20 mouse cellular contexts compared by ENCODE assay signal in genomic region chr4:131577571-131577970, GRCm38 (mm10).
DNase-seq lines count a peak whose midpoint lies in the region; ATAC-seq and TF ChIP-seq lines count a peak whose summit lies in the region.
"Had no signal": no experiment of that assay in that cellular context is flagged by ENCODE, and none has a peak within 500 bp of the region (broad histone marks: within the 10 kb centered on the region; RNA-seq: fewer than 3 reads in every experiment).

No protein-coding gene starts in this region.

- no peak overlapping the region for H3K9ac ChIP-seq in forebrain, embryonic 14.5 days (ENCODE audit: low read length)
- no peak overlapping the region for H3K9ac ChIP-seq in forebrain, embryonic 15.5 days (replicated peaks)
- no peak overlapping the region for H3K9ac ChIP-seq in lung, postnatal 0 days (replicated peaks; ENCODE audit: low read depth)
- H3K9ac ChIP-seq: embryonic facial prominence, embryonic 13.5 days; embryonic facial prominence, embryonic 15.5 days; forebrain, embryonic 13.5 days had no signal

- no peak for TF ChIP-seq CTCF in layer of hippocampus, adult 2 months (conservative IDR thresholded peaks at IDR 0.05)
- TF ChIP-seq CTCF in brain, embryonic 14.5 days (IDR thresholded peaks at IDR 0.05; ENCODE audit: borderline replicate concordance, extremely low read depth, insufficient read depth, insufficient read length), result no peak
- TF ChIP-seq CTCF in lung, postnatal 0 days (IDR thresholded peaks at IDR 0.05), result no peak

- no peak overlapping the region for H3K27ac ChIP-seq in forebrain, embryonic 14.5 days (ENCODE audit: low read depth, low read length)
- no peak overlapping the region for H3K27ac ChIP-seq in forebrain, embryonic 15.5 days (replicated peaks)
- H3K27ac ChIP-seq in layer of hippocampus, adult 2 months, result no peak overlapping the region; the same call in 1 of the 2 replicates
- H3K27ac ChIP-seq in lung, postnatal 0 days (ENCODE audit: low read length), result no peak overlapping the region
- H3K27ac ChIP-seq: embryonic facial prominence, embryonic 13.5 days; embryonic facial prominence, embryonic 15.5 days; forebrain, embryonic 10.5 days; forebrain, embryonic 13.5 days had no signal

- TF ChIP-seq EP300 in lung, postnatal 0 days (IDR thresholded peaks at IDR 0.05), result no peak

- TF ChIP-seq POLR2A in brain, embryonic 14.5 days (IDR thresholded peaks at IDR 0.05; ENCODE audit: borderline replicate concordance, extremely low read depth, insufficient read depth, insufficient read length, poor library complexity, severe bottlenecking), result no peak

- no peak overlapping the region for H3K4me2 ChIP-seq in forebrain, embryonic 14.5 days (ENCODE audit: low read length)
- no peak overlapping the region for H3K4me2 ChIP-seq in forebrain, embryonic 15.5 days (replicated peaks)
- no peak overlapping the region for H3K4me2 ChIP-seq in lung, postnatal 0 days (replicated peaks; ENCODE audit: low read depth, low read length)
- H3K4me2 ChIP-seq: embryonic facial prominence, embryonic 13.5 days; embryonic facial prominence, embryonic 15.5 days; forebrain, embryonic 13.5 days had no signal

- 0 out of 2 replicates have a peak, but pooled peaks cover 2% of the 10 kb centered on the region for H3K27me3 ChIP-seq in forebrain, embryonic 14.5 days (replicated peaks; ENCODE audit: control insufficient read depth, insufficient read depth, low read length)
- no peaks in the 10 kb centered on the region for H3K27me3 ChIP-seq in forebrain, embryonic 15.5 days
- no peaks in the 10 kb centered on the region for H3K27me3 ChIP-seq in lung, postnatal 0 days (replicated peaks; ENCODE audit: insufficient read depth, low read length)
- H3K27me3 ChIP-seq: embryonic facial prominence, embryonic 13.5 days; embryonic facial prominence, embryonic 15.5 days had no signal

- ATAC-seq in forebrain, embryonic 14.5 days, result no peak
- ATAC-seq in forebrain, embryonic 15.5 days (replicated peaks), result no peak
- no peak for ATAC-seq in lung, postnatal 0 days
- ATAC-seq: forebrain, embryonic 13.5 days had no signal

- 72% methylated on average over 4 of the region's 4 CpGs for WGBS in forebrain, embryonic 14.5 days
- 60% methylated on average over 4 of the region's 4 CpGs for WGBS in forebrain, embryonic 15.5 days
- WGBS in lung, postnatal 0 days, result 44% methylated on average over 4 of the region's 4 CpGs

- peak; percentile 30 for DNase-seq in forebrain, embryonic 14.5 days (ENCODE audit: low spot score)
- DNase-seq in layer of hippocampus, adult 2 months (ENCODE audit: low spot score in 2 of 2), result peak; percentile 13 to 28
- DNase-seq in layer of hippocampus, adult 11-12 months (ENCODE audit: low spot score), result no peak
- DNase-seq in brain, adult 2 months (ENCODE audit: low read depth, low spot score), result peak; percentile 7
- DNase-seq in brain, embryonic 14.5 days (ENCODE audit: low read depth), result peak; percentile 31
- DNase-seq in lung, postnatal 0 days (ENCODE audit: low spot score), result no peak
- DNase-seq: adrenal gland, adult 2 months; adrenal gland, postnatal 10 days; adrenal gland, postnatal 25 days; cerebellum, adult 11-12 months; cerebellum, adult 2 months; cerebellum, adult 9-10 months; cerebellum, postnatal 36 days; embryo, embryonic 11 days had no signal

- no peaks in the 10 kb centered on the region for H3K4me1 ChIP-seq in forebrain, embryonic 14.5 days (ENCODE audit: control insufficient read depth, insufficient read depth, low read length)
- no peaks in the 10 kb centered on the region for H3K4me1 ChIP-seq in forebrain, embryonic 15.5 days
- no peaks in the 10 kb centered on the region for H3K4me1 ChIP-seq in lung, postnatal 0 days (ENCODE audit: insufficient read depth, low read depth, low read length)
- H3K4me1 ChIP-seq: embryonic facial prominence, embryonic 15.5 days; forebrain, embryonic 10.5 days; forebrain, embryonic 13.5 days had no signal

- no peak overlapping the region for H3K4me3 ChIP-seq in forebrain, embryonic 14.5 days (ENCODE audit: low read depth, low read length)
- no peak overlapping the region for H3K4me3 ChIP-seq in forebrain, embryonic 15.5 days
- H3K4me3 ChIP-seq in layer of hippocampus, adult 2 months, result no peak overlapping the region
- H3K4me3 ChIP-seq in lung, postnatal 0 days (ENCODE audit: low read depth, low read length), result no peak overlapping the region
- H3K4me3 ChIP-seq: embryonic facial prominence, embryonic 13.5 days; embryonic facial prominence, embryonic 15.5 days; erythroblast, embryonic 14.5 days; forebrain, embryonic 10.5 days; forebrain, embryonic 13.5 days had no signal

- H3K9me3 ChIP-seq in forebrain, embryonic 14.5 days (replicated peaks; ENCODE audit: control insufficient read depth, low read length), result no peaks in the 10 kb centered on the region
- no peaks in the 10 kb centered on the region for H3K9me3 ChIP-seq in forebrain, embryonic 15.5 days
- no peaks in the 10 kb centered on the region for H3K9me3 ChIP-seq in lung, postnatal 0 days (ENCODE audit: low read length)
- H3K9me3 ChIP-seq: embryonic facial prominence, embryonic 13.5 days; embryonic facial prominence, embryonic 15.5 days; forebrain, embryonic 10.5 days; forebrain, embryonic 13.5 days had no signal

- no peaks in the 10 kb centered on the region for H3K36me3 ChIP-seq in forebrain, embryonic 14.5 days (ENCODE audit: control insufficient read depth, insufficient read depth, low read length)
- H3K36me3 ChIP-seq in forebrain, embryonic 15.5 days, result no peaks in the 10 kb centered on the region
- no peaks in the 10 kb centered on the region for H3K36me3 ChIP-seq in lung, postnatal 0 days (ENCODE audit: insufficient read depth, low read length)
- H3K36me3 ChIP-seq: embryonic facial prominence, embryonic 13.5 days; embryonic facial prominence, embryonic 15.5 days; forebrain, embryonic 10.5 days had no signal

Comparison
In these comparisons a context has a peak if more than half of its experiments do, and no peak if none do; other contexts are left out.
1. DNase-seq: peak in forebrain, embryonic 14.5 days (single experiment), layer of hippocampus, adult 2 months (2 of 2), brain, adult 2 months (single experiment) and brain, embryonic 14.5 days (single experiment); none in layer of hippocampus, adult 11-12 months (single experiment) and lung, postnatal 0 days (single experiment).